In the genomic region with DNA sequence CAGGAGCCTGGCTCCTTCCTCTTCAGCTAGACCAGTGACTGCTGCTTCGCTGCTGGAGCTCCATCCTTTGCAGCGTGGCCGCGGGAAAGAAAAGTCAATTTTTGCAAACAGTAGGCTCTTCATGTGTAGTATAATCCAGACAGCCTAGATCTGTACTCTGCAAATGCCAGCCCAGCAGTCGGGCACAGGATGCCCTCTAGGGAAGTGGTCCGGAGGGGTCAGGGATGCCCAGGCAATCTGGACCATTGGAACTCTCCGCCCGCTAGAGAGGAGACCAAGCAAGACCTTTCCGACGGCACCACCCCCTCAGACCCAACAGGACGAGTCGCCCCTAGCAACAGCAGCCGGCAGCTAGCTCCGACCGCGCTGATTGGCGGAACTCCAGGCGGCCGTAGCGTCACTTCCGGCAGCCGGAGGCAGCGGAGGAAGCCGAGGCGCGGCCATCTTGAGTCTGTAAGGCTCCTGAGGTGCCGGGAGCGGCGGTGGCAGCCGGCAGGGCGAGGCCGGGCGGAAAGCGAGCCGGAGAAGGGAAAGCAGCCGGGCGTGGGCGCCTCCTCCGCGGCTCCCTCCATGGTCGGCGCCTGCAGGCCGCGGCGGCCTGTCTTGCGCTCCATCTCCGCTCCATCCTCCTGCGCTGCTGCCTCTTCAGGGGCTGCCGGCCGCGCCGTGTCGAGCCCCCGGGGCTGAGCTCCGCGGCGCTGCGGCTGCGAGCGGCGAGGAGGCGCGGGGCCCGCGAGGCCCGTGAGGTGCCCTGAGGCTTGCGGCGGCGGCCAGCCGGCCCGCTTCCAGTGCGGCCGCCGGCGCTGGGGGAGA, we compare ENCODE assay signal across 8 mouse cellular contexts. TPM values are rescaled to one million over a fixed set of nuclear protein-coding genes. Genes with fewer than 3 reads are reported as not detected.
DNase-seq lines count a peak whose midpoint lies in the region; ATAC-seq and TF ChIP-seq lines count a peak whose summit lies in the region.

TSS of gene Mark3 (plus strand) at position 450 of the 813 bp plus-strand sequence.

- peak; percentile 96 for DNase-seq in 3T3-L1 (ENCODE audit: low read depth, low spot score)
- peak; percentile 89 to 90 for DNase-seq in adrenal gland, postnatal 4 days (ENCODE audit: low spot score in 2 of 2)
- peak; percentile 98 for DNase-seq in embryonic facial prominence, embryonic 14.5 days (ENCODE audit: low spot score)
- peak; percentile 97 to 98 for DNase-seq in heart, adult 2 months
- peak; percentile 96 to 97 for DNase-seq in kidney, adult 8-10 months
- peak; percentile 90 to 97 for DNase-seq in spleen, postnatal 10 days (ENCODE audit: low spot score in 2 of 2)

- TF ChIP-seq POLR2A in heart, adult 2 months (IDR thresholded peaks at IDR 0.05; ENCODE audit: insufficient read depth, low read depth, low read length), result peak; percentile 67

- peak within 1 kb of the TSS; percentile 100 for H3K4me3 ChIP-seq in embryonic facial prominence, embryonic 14.5 days (ENCODE audit: low read depth, low read length)
- peak within 1 kb of the TSS; percentile 91 for H3K4me3 ChIP-seq in heart, adult 2 months
- H3K4me3 ChIP-seq in limb, embryonic 13.5 days, result peak within 1 kb of the TSS; percentile 82
- H3K4me3 ChIP-seq in midbrain, embryonic 16.5 days (ENCODE audit: low read depth, low read length), result peak within 1 kb of the TSS; percentile 98

- no peaks in the 10 kb centered on the region for H3K9me3 ChIP-seq in embryonic facial prominence, embryonic 14.5 days (ENCODE audit: control insufficient read depth, low read length)
- no peaks in the 10 kb centered on the region for H3K9me3 ChIP-seq in limb, embryonic 13.5 days
- no peaks in the 10 kb centered on the region for H3K9me3 ChIP-seq in midbrain, embryonic 16.5 days (replicated peaks; ENCODE audit: control insufficient read depth, low read length, poor library complexity, severe bottlenecking)

- TF ChIP-seq CTCF in heart, adult 2 months (IDR thresholded peaks at IDR 0.05), result peak; percentile 12; the same call in 1 of the 2 replicates

- H3K27ac ChIP-seq in embryonic facial prominence, embryonic 14.5 days (replicated peaks; ENCODE audit: low read depth, low read length), result peak within 1 kb of the TSS; percentile 96
- H3K27ac ChIP-seq in heart, adult 2 months, result peak within 1 kb of the TSS; percentile 94
- peak within 1 kb of the TSS; percentile 95 for H3K27ac ChIP-seq in limb, embryonic 13.5 days
- H3K27ac ChIP-seq in midbrain, embryonic 16.5 days (ENCODE audit: low read length), result peak within 1 kb of the TSS; percentile 97

- H3K36me3 ChIP-seq in embryonic facial prominence, embryonic 14.5 days (ENCODE audit: control insufficient read depth, insufficient read depth, low read length), result no peaks in the 10 kb centered on the region
- H3K36me3 ChIP-seq in heart, adult 2 months (ENCODE audit: control insufficient read depth, insufficient read depth, low read length), result peaks cover 4% of the 10 kb centered on the region; the same call in 1 of the 2 replicates
- H3K36me3 ChIP-seq in limb, embryonic 13.5 days, result no peaks in the 10 kb centered on the region
- no peaks in the 10 kb centered on the region for H3K36me3 ChIP-seq in midbrain, embryonic 16.5 days (ENCODE audit: control insufficient read depth, insufficient read depth, low read length)

- peaks cover 7% of the 10 kb centered on the region for H3K4me1 ChIP-seq in embryonic facial prominence, embryonic 14.5 days (ENCODE audit: control insufficient read depth, insufficient read depth, low read length)
- peaks cover 5% of the 10 kb centered on the region for H3K4me1 ChIP-seq in heart, adult 2 months (ENCODE audit: control insufficient read depth, insufficient read depth, low read length)
- H3K4me1 ChIP-seq in limb, embryonic 13.5 days, result peaks cover 26% of the 10 kb centered on the region
- peaks cover 28% of the 10 kb centered on the region for H3K4me1 ChIP-seq in midbrain, embryonic 16.5 days (ENCODE audit: control insufficient read depth, insufficient read depth, low read length)

- peak within 1 kb of the TSS; percentile 99 for H3K9ac ChIP-seq in embryonic facial prominence, embryonic 14.5 days (ENCODE audit: low read depth, low read length)
- peak within 1 kb of the TSS; percentile 95 for H3K9ac ChIP-seq in heart, adult 2 months (ENCODE audit: low read depth, low read length)
- H3K9ac ChIP-seq in limb, embryonic 13.5 days, result peak within 1 kb of the TSS; percentile 99
- peak within 1 kb of the TSS; percentile 99 for H3K9ac ChIP-seq in midbrain, embryonic 16.5 days (ENCODE audit: low read depth, low read length)

- intact Hi-C loops in heart, adult 2 months (cut with DNase I), result loop anchor here (2.0 kb wide), 2 partner anchors 17 to 37 kb away; no protein-coding TSS in a partner anchor

- WGBS in embryonic facial prominence, embryonic 14.5 days, result 1% methylated on average over 14 of the region's 75 CpGs
- WGBS in heart, adult 2 months, result under 1% methylated on average over 67 of the region's 75 CpGs
- WGBS in limb, embryonic 13.5 days, result under 1% methylated on average over 38 of the region's 75 CpGs
- under 1% methylated on average over 63 of the region's 75 CpGs for WGBS in midbrain, embryonic 16.5 days

- peaks cover 1% of the 10 kb centered on the region; the same call in 1 of the 2 replicates for H3K79me2 ChIP-seq in heart, adult 2 months (replicated peaks; ENCODE audit: control insufficient read depth, insufficient read depth, low read length)

- H3K4me2 ChIP-seq in embryonic facial prominence, embryonic 14.5 days (ENCODE audit: low read depth, low read length), result peak within 1 kb of the TSS; percentile 84
- H3K4me2 ChIP-seq in limb, embryonic 13.5 days (replicated peaks), result peak within 1 kb of the TSS; percentile 93
- H3K4me2 ChIP-seq in midbrain, embryonic 16.5 days (ENCODE audit: low read length), result peak within 1 kb of the TSS; percentile 97

- no peaks in the 10 kb centered on the region for H3K27me3 ChIP-seq in embryonic facial prominence, embryonic 14.5 days (replicated peaks; ENCODE audit: control insufficient read depth, insufficient read depth, low read length)
- H3K27me3 ChIP-seq in heart, adult 2 months (ENCODE audit: control insufficient read depth, insufficient read depth, low read length), result no peaks in the 10 kb centered on the region
- H3K27me3 ChIP-seq in limb, embryonic 13.5 days, result no peaks in the 10 kb centered on the region
- no peaks in the 10 kb centered on the region for H3K27me3 ChIP-seq in midbrain, embryonic 16.5 days (ENCODE audit: control insufficient read depth, insufficient read depth, low read depth, low read length)

- no peak for TF ChIP-seq EP300 in heart, adult 2 months (IDR thresholded peaks at IDR 0.05; ENCODE audit: insufficient read depth, low read depth, low read length)

- peak; percentile 99 for ATAC-seq in embryonic facial prominence, embryonic 14.5 days (ENCODE audit: low read depth)
- ATAC-seq in limb, embryonic 13.5 days (ENCODE audit: low FRiP score, low read depth), result peak; percentile 98
- ATAC-seq in midbrain, embryonic 16.5 days, result peak; percentile 98

RNA-seq across cellular contexts. Expression of gene Mark3, which starts in this region (rescaled TPM):
- total RNA-seq in adrenal gland, postnatal 4 days (2021), result 100 to 1,000 TPM; 104 to 111 TPM
- polyA plus RNA-seq in embryonic facial prominence, embryonic 14.5 days (2014; fragmentation: Nextera tagmentation; extraction: Ambion mirVana), result 47.0 and 47.2 TPM in 2 replicates
- 10 to 100 TPM; 50.6 to 52.5 TPM for total RNA-seq in heart, adult 2 months (2021)
- 18.1 and 28.2 TPM in 2 replicates for polyA plus RNA-seq in heart, adult 2 months (2012; rRNA removed)
- polyA plus RNA-seq in limb, embryonic 13.5 days (2015; fragmentation: Nextera tagmentation; extraction: Ambion mirVana), result 40.3 and 43.8 TPM in 2 replicates
- 39.9 and 45.5 TPM in 2 replicates for polyA plus RNA-seq in midbrain, embryonic 16.5 days (2015; fragmentation: Nextera tagmentation; extraction: Ambion mirVana)

Comparison
In these comparisons a context has a peak if more than half of its experiments do, and no peak if none do; other contexts are left out.
1. Peak in every context shown above with its lines: DNase-seq, ATAC-seq, H3K4me3 ChIP-seq and H3K27ac ChIP-seq.